Mouse (Mus musculus): ENCODE results near the gene Gm14403.
"Not testable (repeated sequence)": the region's sequence is repeated elsewhere in the genome, so short reads cannot be mapped to it uniquely, and the experiment has no call there.

- TF ChIP-seq CTCF (IDR thresholded peaks at IDR 0.05; ENCODE audit: low read depth, low read length); POLR2A (IDR thresholded peaks at IDR 0.05; ENCODE audit: borderline replicate concordance, low read depth, low read length): not testable (repeated sequence)
These were observed 19.7 kb downstream of the Gm14403 start for GRCm38 (mm10) chr2:177517746-177518145.

Data from bone marrow macrophage, adult 2 months (primary cell).